Mouse (Mus musculus) left cerebral cortex, adult 2 months (tissue): ENCODE data around the gene Gm16368. TPM values are rescaled to one million over a fixed set of nuclear protein-coding genes. Genes with fewer than 3 reads are reported as not detected.
"Not testable (repeated sequence)": the region's sequence is repeated elsewhere in the genome, so short reads cannot be mapped to it uniquely, and the experiment has no call there.

Experiments used
- DNase-seq, 2 experiments: peaks; one replicate each; pipeline ENCODE4 v3.0.0; 2021 to 2022; ENCODE audit warnings: low spot score in 2 of 2, mixed read lengths in 1 of 2; ENCODE audit errors: extremely low spot score in 1 of 2
- H3K27ac ChIP-seq: fragments of 200-600 bp; 2 replicates; pipeline ENCODE4 v1.8.1; 2022
- H3K4me3 ChIP-seq: fragments of 200-600 bp; 2 replicates; pipeline ENCODE4 v1.8.1; 2022
- CTCF ChIP-seq: fragments of 200-600 bp; IDR thresholded peaks from 2 replicates; pipeline ENCODE4 v1.8.1; 2022; ENCODE audit warnings: antibody characterized with exemption, mild to moderate bottlenecking, moderate library complexity
- intact Hi-C: fragments of 180-260 bp; cut with DNase I; formaldehyde crosslinking; loops from one replicate; pipeline ENCODE4 v1.15.1; 2025
- long read RNA-seq, 2 experiments: library from polyadenylated mRNA; stranded (forward); transcript quantifications; one replicate each; pipeline ENCODE4 v2.0.0; 2021; ENCODE audit warnings: borderline mapping rate in 2 of 2
- total RNA-seq, 2 experiments: library from RNA; stranded (reverse); gene quantifications; 2 replicates each; pipeline ENCODE4 v1.2.3; 2021

Gene Gm16368
- total RNA-seq, result not detected
- long read RNA-seq, experiment 1, result 0 reads
- long read RNA-seq, experiment 2, result 0 reads

GRCm38 (mm10) chr12:88083397-88083796, at the start of gene Gm16368:
Gm16368 (plus strand) TSS chr12:88083697.
- DNase-seq, H3K27ac ChIP-seq, H3K4me3 ChIP-seq, intact Hi-C loops: not testable (repeated sequence)

GRCm38 (mm10) chr12:88039062-88039461, 44.4 kb upstream of the Gm16368 start:
- intact Hi-C loops, result loop anchor here (5.0 to 10.0 kb wide), 2 partner anchors 273 to 624 kb away; no protein-coding TSS in a partner anchor
- not testable (repeated sequence) for H3K4me3 ChIP-seq, H3K27ac ChIP-seq, DNase-seq
- peak; percentile 26 for TF ChIP-seq CTCF

- DNase-seq, H3K4me3 ChIP-seq, H3K27ac ChIP-seq: not testable (repeated sequence)
- intact Hi-C loops, result loop anchor here (5.0 to 10.0 kb wide), 2 partner anchors 273 to 625 kb away; no protein-coding TSS in a partner anchor
Measured at GRCm38 (mm10) chr12:88039703-88040102, 43.8 kb upstream of the Gm16368 start.

GRCm38 (mm10) chr12:88045226-88045625, 38.3 kb upstream of the Gm16368 start:
- H3K27ac ChIP-seq, DNase-seq, H3K4me3 ChIP-seq, intact Hi-C loops: not testable (repeated sequence)

Other genes starting within 250 kb of the Gm16368 start
- not detected for gene Gm2001, start 241.4 kb upstream of the Gm16368 start, total RNA-seq
- not detected for gene Gm2016, start 209.6 kb upstream of the Gm16368 start, total RNA-seq
- not detected for gene Gm2022, start 188.3 kb upstream of the Gm16368 start, total RNA-seq
- gene Gm2035, start 163.8 kb upstream of the Gm16368 start, total RNA-seq, result not detected
- gene Gm2042, start 129.6 kb upstream of the Gm16368 start, total RNA-seq, result not detected
- gene Gm2075, start 71.8 kb upstream of the Gm16368 start, total RNA-seq, result not detected
- gene Gm6803, start 64.9 kb upstream of the Gm16368 start, total RNA-seq, result not detected
- gene Gm2056, start 56.7 kb upstream of the Gm16368 start, total RNA-seq, result not detected
- gene Gm10436, start 98.4 kb downstream of the Gm16368 start, total RNA-seq, result not detected
- gene Gm8332, start 166.4 kb downstream of the Gm16368 start, total RNA-seq, result not detected
- gene Gm5662, start 190.8 kb downstream of the Gm16368 start, total RNA-seq, result not detected
- not detected for gene Gm5039, start 240.3 kb downstream of the Gm16368 start, total RNA-seq